Mouse (Mus musculus) liver, embryonic 15.5 days (tissue): ENCODE measurements around the gene Zc3h18. TPM values are rescaled to one million over a fixed set of nuclear protein-coding genes. Genes with fewer than 3 reads are reported as not detected.

Experiments used
- ATAC-seq: fragments of 200-750 bp; cut with Nextera tagmentation; 2 replicates; pipeline ENCODE4 v1.8.0; 2017; ENCODE audit warnings: moderate number of reproducible peaks, mild to moderate bottlenecking, moderate library complexity; ENCODE audit not compliant: insufficient read depth
- H3K27ac ChIP-seq: fragments of 300-500 bp; sonication (generic); replicated peaks from 2 replicates; pipeline ENCODE4 v1.5.1; 2015; ENCODE audit warnings: mild to moderate bottlenecking, inconsistent platforms
- H3K27me3 ChIP-seq: fragments of 300-500 bp; sonication (generic); 2 replicates; pipeline ENCODE4 v1.6.1; 2015; ENCODE audit warnings: mild to moderate bottlenecking, inconsistent platforms
- H3K36me3 ChIP-seq: fragments of 300-500 bp; sonication (generic); replicated peaks from 2 replicates; pipeline ENCODE4 v1.6.1; 2015; ENCODE audit warnings: moderate library complexity, mild to moderate bottlenecking, inconsistent platforms
- H3K4me1 ChIP-seq: fragments of 300-500 bp; sonication (generic); replicated peaks from 2 replicates; pipeline ENCODE4 v1.6.1; 2015; ENCODE audit warnings: inconsistent platforms
- H3K4me2 ChIP-seq: fragments of 300-500 bp; sonication (generic); 2 replicates; pipeline ENCODE4 v1.6.1; 2015; ENCODE audit warnings: moderate library complexity, mild to moderate bottlenecking, inconsistent platforms
- H3K4me3 ChIP-seq: fragments of 300-500 bp; sonication (generic); replicated peaks from 2 replicates; pipeline ENCODE4 v1.5.1; 2015; ENCODE audit warnings: mild to moderate bottlenecking, inconsistent platforms
- H3K9ac ChIP-seq: fragments of 300-500 bp; sonication (generic); 2 replicates; pipeline ENCODE4 v1.6.1; 2015; ENCODE audit warnings: moderate library complexity, mild to moderate bottlenecking, inconsistent platforms
- H3K9me3 ChIP-seq: fragments of 300-500 bp; sonication (generic); replicated peaks from 2 replicates; pipeline ENCODE4 v1.6.1; 2016; ENCODE audit warnings: inconsistent platforms
- WGBS: fragments of 180-500 bp; shearing (Covaris S2); methylation state at CpG from one replicate; pipeline ENCODE4 v1.1.7; 2015; ENCODE audit warnings: mixed read lengths; ENCODE audit not compliant: insufficient replicate concordance; 5-methylcytosine and 5-hydroxymethylcytosine counted together
- polyA plus RNA-seq: library from polyadenylated mRNA; unstranded; fragments of >200 nt; fragmentation: Nextera tagmentation; extraction: Ambion mirVana; gene quantifications from 2 replicates; pipeline ENCODE4 v1.2.1, GENCODE M21; 2015

The Zc3h18 gene
- polyA plus RNA-seq, 1 experiment from 2014 or later = 23.1 TPM

DNA sequence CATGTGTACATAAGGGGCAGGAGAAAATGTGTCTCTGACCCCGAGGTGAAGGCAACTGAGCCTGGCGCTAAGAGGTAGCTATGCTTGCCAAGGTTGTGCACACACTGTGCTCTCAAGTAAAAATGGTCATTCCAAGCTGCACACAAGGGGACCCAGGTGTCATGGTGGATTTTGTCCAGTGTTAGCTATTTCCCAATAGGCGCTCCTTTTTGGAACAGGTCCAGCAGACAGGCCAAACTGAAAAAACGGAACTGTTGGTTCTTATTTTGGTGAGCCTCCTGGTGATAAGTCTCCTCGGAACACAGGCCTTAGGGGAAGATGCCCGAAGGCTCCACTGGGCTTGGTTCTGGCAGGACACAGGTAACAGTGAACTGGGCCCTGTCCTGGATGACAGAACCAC, 78.0 kb downstream of the Zc3h18 start:
- H3K36me3 ChIP-seq = no peaks in the 10 kb centered on the region
- ATAC-seq = no peak
- H3K4me3 ChIP-seq = no peak overlapping the region
- H3K4me2 ChIP-seq = no peak overlapping the region
- peaks cover 54% of the 10 kb centered on the region for H3K27me3 ChIP-seq
- no peak overlapping the region for H3K9ac ChIP-seq
- H3K9me3 ChIP-seq = no peaks in the 10 kb centered on the region
- WGBS = 69% methylated on average over 6 of the region's 6 CpGs
- H3K4me1 ChIP-seq = peaks cover 19% of the 10 kb centered on the region
- H3K27ac ChIP-seq = no peak overlapping the region

DNA sequence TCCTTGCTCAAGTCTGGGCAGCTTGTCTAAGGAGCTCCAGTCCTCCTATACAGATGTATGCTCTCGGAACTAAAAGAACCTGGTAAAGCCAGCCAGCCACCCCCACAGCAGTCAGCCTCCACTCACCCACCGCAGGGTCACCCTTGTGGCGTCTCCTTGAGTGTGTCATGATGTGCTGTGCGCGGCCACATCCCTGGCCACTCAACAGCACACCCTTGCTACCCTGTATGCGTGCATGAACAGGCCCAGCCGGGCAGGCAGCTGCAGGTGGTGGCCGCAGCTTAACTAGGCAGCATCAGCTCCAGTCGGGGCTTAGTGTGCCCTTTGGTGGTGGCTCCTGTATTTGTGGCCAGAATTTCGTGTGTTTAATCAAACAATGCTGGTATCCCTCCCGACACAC, 80.8 kb downstream of the Zc3h18 start:
- Histone ChIP-seq H3K4me2 (no peak overlapping the region), H3K27me3 (peaks cover 72% of the 10 kb centered on the region), H3K27ac (no peak overlapping the region), H3K4me3 (no peak overlapping the region), H3K9me3 (no peaks in the 10 kb centered on the region), H3K9ac (no peak overlapping the region), H3K4me1 (peaks cover 44% of the 10 kb centered on the region), H3K36me3 (no peaks in the 10 kb centered on the region)
- ATAC-seq = no peak
- 63% methylated on average over 11 of the region's 11 CpGs for WGBS

DNA sequence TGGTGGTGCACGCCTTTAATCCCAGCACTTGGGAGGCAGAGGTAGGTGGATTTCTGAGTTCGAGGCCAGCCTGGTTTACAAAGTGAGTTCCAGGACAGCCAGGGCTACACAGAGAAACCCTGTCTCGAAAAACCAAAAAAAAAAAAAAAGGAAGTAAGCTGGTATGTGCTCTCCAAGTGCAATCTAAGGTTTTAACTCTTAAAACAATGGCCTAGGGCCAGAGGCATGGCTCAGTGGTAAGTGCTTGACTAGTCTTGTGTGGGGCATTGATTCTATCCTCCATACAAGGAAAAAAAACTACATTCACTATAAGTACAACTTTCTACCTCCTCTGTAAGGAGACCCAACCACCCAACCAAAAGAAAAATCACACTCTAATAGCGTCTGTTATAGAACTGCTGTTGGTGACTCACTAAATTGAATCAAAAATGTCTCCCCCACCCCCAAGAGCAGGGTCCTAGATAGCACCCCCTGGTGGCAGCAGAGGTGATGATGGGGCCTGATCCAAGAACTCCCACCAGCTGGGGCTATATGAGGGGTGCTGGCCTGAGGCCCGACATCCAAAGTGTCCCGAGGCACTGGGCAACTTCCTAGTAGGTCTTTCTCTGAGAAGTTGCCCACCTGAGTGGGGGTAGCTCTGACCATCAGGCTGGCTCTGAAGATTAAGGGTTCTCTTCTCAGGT, 83.0 kb downstream of the Zc3h18 start:
- ATAC-seq = no peak
- peaks cover 54% of the 10 kb centered on the region for H3K4me1 ChIP-seq
- H3K4me3 ChIP-seq = no peak overlapping the region
- H3K4me2 ChIP-seq = no peak overlapping the region; the same call in 1 of the 2 replicates
- H3K9me3 ChIP-seq = no peaks in the 10 kb centered on the region
- no peak overlapping the region for H3K9ac ChIP-seq
- H3K27ac ChIP-seq = no peak overlapping the region
- peaks cover 82% of the 10 kb centered on the region for H3K27me3 ChIP-seq
- 42% methylated on average over 6 of the region's 6 CpGs for WGBS
- no peaks in the 10 kb centered on the region for H3K36me3 ChIP-seq

DNA sequence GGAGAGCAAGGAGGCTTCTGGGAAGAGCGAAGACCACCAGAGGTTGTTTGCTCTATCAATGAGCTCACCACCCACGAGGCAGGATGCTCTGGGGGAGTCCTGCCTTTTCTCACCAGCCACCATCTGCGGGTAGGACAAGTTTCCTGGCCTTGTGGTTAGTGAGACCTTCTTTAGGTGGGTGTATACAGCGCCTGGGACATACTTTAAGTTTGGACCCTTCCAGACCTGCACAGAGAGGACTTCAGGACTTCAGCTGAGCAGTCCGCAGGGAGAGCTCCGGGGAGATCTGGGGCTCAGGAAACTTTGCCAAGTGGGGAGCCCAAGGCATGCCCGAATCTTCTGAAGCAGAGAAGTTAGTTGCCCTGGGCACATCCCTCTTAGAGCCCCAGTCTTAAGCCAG, 83.6 kb downstream of the Zc3h18 start:
- Histone ChIP-seq H3K27me3 (peaks cover 78% of the 10 kb centered on the region), H3K4me3 (peak overlapping the region; percentile 32), H3K9me3 (no peaks in the 10 kb centered on the region), H3K36me3 (no peaks in the 10 kb centered on the region), H3K27ac (no peak overlapping the region), H3K9ac (0 out of 2 replicates have a peak overlapping the region, but pooled peaks have one; percentile 5), H3K4me2 (peak overlapping the region; percentile 64), H3K4me1 (peaks cover 54% of the 10 kb centered on the region)
- ATAC-seq = no peak
- WGBS = 15% methylated on average over 7 of the region's 7 CpGs

GRCm38 (mm10) chr8:122460524-122461472, 84.4 kb downstream of the Zc3h18 start, which contains the start of gene Snai3:
TSS of gene Snai3 (minus strand) at chr8:122460733.
- Histone ChIP-seq H3K36me3 (no peaks in the 10 kb centered on the region), H3K27ac (no peak within 1 kb of the TSS), H3K4me1 (peaks cover 58% of the 10 kb centered on the region), H3K9me3 (no peaks in the 10 kb centered on the region), H3K4me3 (peak within 1 kb of the TSS; percentile 32), H3K27me3 (peaks cover 73% of the 10 kb centered on the region), H3K9ac (0 out of 2 replicates have a peak within 1 kb of the TSS, but pooled peaks have one; percentile 5), H3K4me2 (peak within 1 kb of the TSS; percentile 64)
- ATAC-seq = peak; percentile 52
- WGBS = 4% methylated on average over 56 of the region's 56 CpGs

GRCm38 (mm10) chr8:122461473-122462148, 85.2 kb downstream of the Zc3h18 start:
- no peak overlapping the region for H3K4me2 ChIP-seq
- no peak overlapping the region for H3K9ac ChIP-seq
- no peaks in the 10 kb centered on the region for H3K9me3 ChIP-seq
- 55% methylated on average over 11 of the region's 11 CpGs for WGBS
- H3K4me3 ChIP-seq = no peak overlapping the region
- H3K27me3 ChIP-seq = peaks cover 64% of the 10 kb centered on the region
- H3K36me3 ChIP-seq = 0 out of 2 replicates have a peak, but pooled peaks cover under 1% of the 10 kb centered on the region
- ATAC-seq = no peak
- no peak overlapping the region for H3K27ac ChIP-seq
- H3K4me1 ChIP-seq = peaks cover 58% of the 10 kb centered on the region

GRCm38 (mm10) chr8:122462510-122462909, 86.1 kb downstream of the Zc3h18 start:
- H3K4me1 ChIP-seq = peaks cover 58% of the 10 kb centered on the region
- no peaks in the 10 kb centered on the region for H3K9me3 ChIP-seq
- no peak overlapping the region for H3K9ac ChIP-seq
- peaks cover 57% of the 10 kb centered on the region for H3K27me3 ChIP-seq
- H3K4me2 ChIP-seq = no peak overlapping the region
- no peak for ATAC-seq
- no peak overlapping the region for H3K4me3 ChIP-seq
- 51% methylated on average over 8 of the region's 8 CpGs for WGBS
- H3K36me3 ChIP-seq = peaks cover 8% of the 10 kb centered on the region; the same call in 1 of the 2 replicates
- no peak overlapping the region for H3K27ac ChIP-seq

DNA sequence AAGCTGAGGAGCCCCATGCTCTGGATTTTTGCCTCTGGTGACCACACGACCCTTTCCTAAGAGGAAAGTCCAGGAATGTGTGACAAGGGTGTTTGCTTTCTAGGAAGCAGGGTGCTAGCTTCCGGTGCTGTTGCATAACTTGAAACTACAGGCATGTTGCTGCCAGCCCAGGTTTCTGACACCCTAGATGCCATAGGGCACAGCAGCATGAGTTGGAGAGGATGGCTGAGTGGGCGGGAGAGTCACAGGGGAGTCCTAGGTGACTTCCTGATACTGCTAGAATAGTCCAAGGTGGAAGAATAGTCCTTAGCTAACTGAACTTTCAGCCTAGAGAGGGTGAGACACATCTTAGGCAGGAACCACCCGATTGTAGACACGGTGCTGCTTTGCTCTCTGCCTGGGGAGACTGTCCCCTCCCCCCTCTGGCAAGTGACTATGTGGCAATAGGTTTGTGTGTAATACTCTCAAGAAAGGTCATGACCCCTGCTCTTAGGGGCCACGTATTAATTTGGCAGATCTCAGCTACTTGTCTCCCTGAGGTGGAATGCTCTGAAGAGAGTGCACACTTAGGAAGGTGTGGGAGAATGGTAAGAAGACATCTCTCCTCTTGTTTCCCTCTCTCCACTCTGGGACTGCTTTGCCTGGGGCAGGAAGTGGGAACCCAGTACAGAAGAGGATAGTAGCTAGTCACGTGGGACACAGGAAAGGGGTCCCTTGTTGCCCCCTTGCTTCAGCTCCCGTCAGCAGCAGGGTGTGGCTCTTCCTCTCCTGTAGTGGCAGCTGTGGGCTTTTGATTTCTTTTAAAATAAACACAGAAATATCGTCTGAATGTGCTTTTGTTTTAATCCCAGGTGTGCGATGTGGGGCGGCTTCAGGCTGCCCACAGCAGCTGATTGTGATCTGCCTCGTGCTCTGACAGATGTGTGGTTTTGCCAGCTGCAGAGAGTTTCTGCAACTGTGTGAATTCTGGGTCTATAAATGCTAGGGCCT, 87.5 kb downstream of the Zc3h18 start:
- Histone ChIP-seq H3K4me1 (peaks cover 58% of the 10 kb centered on the region), H3K36me3 (peaks cover 21% of the 10 kb centered on the region; the same call in 1 of the 2 replicates), H3K4me2 (peak overlapping the region; percentile 23), H3K9me3 (no peaks in the 10 kb centered on the region), H3K9ac (no peak overlapping the region), H3K4me3 (no peak overlapping the region), H3K27me3 (peaks cover 42% of the 10 kb centered on the region), H3K27ac (peak overlapping the region; percentile 34)
- no peak for ATAC-seq
- WGBS = 11% methylated on average over 12 of the region's 12 CpGs

DNA sequence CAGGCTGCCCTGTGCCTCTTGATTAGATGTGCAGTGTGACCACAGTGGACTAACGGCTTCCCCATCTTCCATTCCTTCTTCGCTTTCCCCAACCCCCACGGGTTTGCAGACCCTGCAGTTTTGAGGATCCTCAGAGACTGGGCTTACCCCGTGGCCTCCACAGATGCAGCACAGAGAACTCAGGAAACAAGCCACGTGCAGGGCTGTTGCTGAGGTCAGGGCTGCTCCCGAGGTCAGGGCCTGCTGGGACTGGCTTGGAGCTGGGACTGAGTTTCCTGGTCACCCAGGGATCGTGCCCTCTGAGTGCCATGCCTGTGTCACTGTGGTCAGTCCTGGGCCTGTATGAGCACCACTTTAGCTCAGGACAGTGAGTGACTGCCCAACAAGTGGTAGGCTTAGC, 88.6 kb downstream of the Zc3h18 start:
- 19% methylated on average over 7 of the region's 7 CpGs for WGBS
- H3K36me3 ChIP-seq = peaks cover 21% of the 10 kb centered on the region; the same call in 1 of the 2 replicates
- no peak overlapping the region for H3K9ac ChIP-seq
- no peak overlapping the region for H3K27ac ChIP-seq
- H3K4me2 ChIP-seq = no peak overlapping the region
- peaks cover 59% of the 10 kb centered on the region for H3K4me1 ChIP-seq
- peaks cover 32% of the 10 kb centered on the region for H3K27me3 ChIP-seq
- H3K4me3 ChIP-seq = no peak overlapping the region
- no peaks in the 10 kb centered on the region for H3K9me3 ChIP-seq
- ATAC-seq = no peak
